ENCODE assay signal across 9 mouse cellular contexts in genomic region chr9:43988981-43989860, GRCm38 (mm10). TPM values are rescaled to one million over a fixed set of nuclear protein-coding genes. Genes with fewer than 3 reads are reported as not detected.
A peak's percentile ranks its signal among the peaks of the same experiment; 100 is the strongest.
DNase-seq lines count a peak whose midpoint lies in the region; ATAC-seq lines count a peak whose summit lies in the region.
"Had no signal": no experiment of that assay in that cellular context is flagged by ENCODE, and none has a peak within 500 bp of the region (broad histone marks: within the 10 kb centered on the region; RNA-seq: fewer than 3 reads in every experiment).

No protein-coding gene starts in this region.

- H3K27me3 ChIP-seq in midbrain, embryonic 11.5 days (ENCODE audit: control insufficient read depth, insufficient read depth, low read length): no peaks in the 10 kb centered on the region
- H3K27me3 ChIP-seq in midbrain, embryonic 13.5 days: no peaks in the 10 kb centered on the region
- H3K27me3 ChIP-seq in limb, embryonic 13.5 days: no peaks in the 10 kb centered on the region

- no peaks in the 10 kb centered on the region for H3K9me3 ChIP-seq in midbrain, embryonic 11.5 days (ENCODE audit: control insufficient read depth, low read length)
- H3K9me3 ChIP-seq in midbrain, embryonic 13.5 days: no peaks in the 10 kb centered on the region
- no peaks in the 10 kb centered on the region for H3K9me3 ChIP-seq in limb, embryonic 13.5 days

- H3K36me3 ChIP-seq in midbrain, embryonic 11.5 days (ENCODE audit: control insufficient read depth, insufficient read depth, low read length): no peaks in the 10 kb centered on the region
- H3K36me3 ChIP-seq in midbrain, embryonic 13.5 days: no peaks in the 10 kb centered on the region
- H3K36me3 ChIP-seq in limb, embryonic 13.5 days: no peaks in the 10 kb centered on the region

- intact Hi-C loops in heart, postnatal 25 days (cut with DNase I): loop anchor here (5.0 to 10.0 kb wide), 4 partner anchors 118 to 403 kb away; partner anchors contain the start of genes C1qtnf5, Cbl and Nlrx1
- intact Hi-C loops in left cerebral cortex, postnatal 25 days (cut with DNase I): loop anchor here (5.0 to 10.0 kb wide), 5 partner anchors 53 to 246 kb away; partner anchors contain the start of genes C1qtnf5, Cbl and Thy1

- H3K4me2 ChIP-seq in midbrain, embryonic 11.5 days: no peak overlapping the region
- H3K4me2 ChIP-seq in midbrain, embryonic 13.5 days (replicated peaks): no peak overlapping the region
- H3K4me2 ChIP-seq in limb, embryonic 13.5 days (replicated peaks): no peak overlapping the region

- ATAC-seq in midbrain, embryonic 11.5 days (ENCODE audit: low FRiP score): no peak
- ATAC-seq in midbrain, embryonic 13.5 days: no peak
- ATAC-seq in activated CD4-positive, CD25-positive, alpha-beta regulatory T cell, adult 4 months: peak; percentile 15
- no peak for ATAC-seq in limb, embryonic 13.5 days (ENCODE audit: low FRiP score, low read depth)

- H3K9ac ChIP-seq in midbrain, embryonic 11.5 days (ENCODE audit: low read length): no peak overlapping the region
- no peak overlapping the region for H3K9ac ChIP-seq in midbrain, embryonic 13.5 days (replicated peaks)
- H3K9ac ChIP-seq in limb, embryonic 13.5 days: no peak overlapping the region; the same call in 1 of the 2 replicates

- H3K4me1 ChIP-seq in midbrain, embryonic 11.5 days (ENCODE audit: control insufficient read depth, insufficient read depth, low read length): peaks cover 6% of the 10 kb centered on the region
- H3K4me1 ChIP-seq in midbrain, embryonic 13.5 days (replicated peaks): peaks cover 10% of the 10 kb centered on the region
- H3K4me1 ChIP-seq in limb, embryonic 13.5 days: peaks cover 38% of the 10 kb centered on the region

- H3K4me3 ChIP-seq in midbrain, embryonic 11.5 days (ENCODE audit: low read depth, low read length): no peak overlapping the region
- H3K4me3 ChIP-seq in midbrain, embryonic 13.5 days (replicated peaks): no peak overlapping the region
- H3K4me3 ChIP-seq in limb, embryonic 13.5 days: no peak overlapping the region

- DNase-seq in heart, adult 11 months: peak; percentile 92
- DNase-seq in heart, postnatal 25 days (ENCODE audit: low spot score): no peak
- peak; percentile 82 for DNase-seq in midbrain, embryonic 11.5 days (ENCODE audit: low spot score, missing footprints)
- no peak for DNase-seq in urinary bladder, postnatal 25 days (ENCODE audit: low spot score)
- no peak for DNase-seq in left cerebral cortex, postnatal 25 days (ENCODE audit: low spot score in 2 of 2)
- DNase-seq: cerebellum, postnatal 36 days had no signal

- WGBS in midbrain, embryonic 11.5 days: 49% methylated on average over 13 of the region's 13 CpGs
- 49% methylated on average over 13 of the region's 13 CpGs for WGBS in midbrain, embryonic 13.5 days
- whole genome bisulfite sequencing in limb, embryonic 13.5 days: 26% methylated on average over 13 of the region's 13 CpGs

- no peak overlapping the region for H3K27ac ChIP-seq in midbrain, embryonic 11.5 days (ENCODE audit: low read depth, low read length)
- no peak overlapping the region for H3K27ac ChIP-seq in midbrain, embryonic 13.5 days
- peak overlapping the region; percentile 56 for H3K27ac ChIP-seq in limb, embryonic 13.5 days

RNA-seq across cellular contexts. Expression of gene Thy1, which starts 54.0 kb away (rescaled TPM):
- total RNA-seq in heart, postnatal 25 days (2021): 10 to 100 TPM; 13.9 to 22.2 TPM
- not detected in 2 replicates for polyA plus RNA-seq in midbrain, embryonic 11.5 days (2014; fragmentation: Nextera tagmentation; extraction: Ambion mirVana)
- 0.30 and 0.52 TPM in 2 replicates for polyA plus RNA-seq in midbrain, embryonic 13.5 days (2015; fragmentation: Nextera tagmentation; extraction: Ambion mirVana)
- 100 to 1,000 TPM; 218 to 257 TPM for polyA plus RNA-seq in activated CD4-positive, CD25-positive, alpha-beta regulatory T cell, adult 4 months (2017; shearing (Covaris generic))
- 3.4 and 5.1 TPM in 2 replicates for polyA plus RNA-seq in limb, embryonic 13.5 days (2015; fragmentation: Nextera tagmentation; extraction: Ambion mirVana)
- total RNA-seq in left cerebral cortex, postnatal 25 days (2021): 100 to 1,000 TPM; 826 to 894 TPM

Comparison
In these comparisons a context has a peak if more than half of its experiments do, and no peak if none do; other contexts are left out.
1. DNase-seq: peak in heart, adult 11 months (single experiment) and midbrain, embryonic 11.5 days (single experiment); none in heart, postnatal 25 days (single experiment), urinary bladder, postnatal 25 days (single experiment) and left cerebral cortex, postnatal 25 days (0 of 2).
2. RNA of gene Thy1, which starts 54.0 kb away (polyA plus RNA-seq): 218 to 257 TPM in activated CD4-positive, CD25-positive, alpha-beta regulatory T cell, adult 4 months; 3.4 to 5.1 TPM in limb, embryonic 13.5 days, 0.30 to 0.52 TPM in midbrain, embryonic 13.5 days and not detected in midbrain, embryonic 11.5 days; every median in the first group is over 10 times any median in the second.